8 mouse cellular contexts compared by ENCODE assay signal in genomic region chr11:120579316-120580107, GRCm38 (mm10). TPM values are rescaled to one million over a fixed set of nuclear protein-coding genes. Genes with fewer than 3 reads are reported as not detected.
DNase-seq lines count a peak whose midpoint lies in the region; ATAC-seq and TF ChIP-seq lines count a peak whose summit lies in the region.

No protein-coding gene starts in this region.

- peaks cover 7% of the 10 kb centered on the region for H3K4me1 ChIP-seq in heart, adult 2 months (ENCODE audit: control insufficient read depth, insufficient read depth, low read length)
- peaks cover 38% of the 10 kb centered on the region for H3K4me1 ChIP-seq in kidney, adult 2 months (ENCODE audit: control insufficient read depth, insufficient read depth, low read length)
- peaks cover 72% of the 10 kb centered on the region for H3K4me1 ChIP-seq in liver, embryonic 13.5 days (replicated peaks)
- H3K4me1 ChIP-seq in testis, adult 2 months (ENCODE audit: control insufficient read depth, insufficient read depth, low read length), result peaks cover 18% of the 10 kb centered on the region

- intact Hi-C loops in heart, adult 2 months (cut with DNase I), result loop anchor here (2.0 to 5.0 kb wide), 3 partner anchors 32 to 133 kb away; partner anchors contain the start of genes Cenpx, Lrrc45 and Mcrip1

- 49% methylated on average over 15 of the region's 15 CpGs for WGBS in heart, adult 2 months
- 39% methylated on average over 15 of the region's 15 CpGs for WGBS in kidney, adult 2 months
- 56% methylated on average over 15 of the region's 15 CpGs for WGBS in liver, embryonic 13.5 days (ENCODE audit: insufficient replicate concordance)

- no peaks in the 10 kb centered on the region for H3K9me3 ChIP-seq in liver, embryonic 13.5 days (replicated peaks)

- TF ChIP-seq CTCF in heart, adult 2 months (IDR thresholded peaks at IDR 0.05), result no peak; the same call in 1 of the 2 replicates
- peak; percentile 72 for TF ChIP-seq CTCF in kidney, adult 2 months (conservative IDR thresholded peaks at IDR 0.05; ENCODE audit: insufficient read depth, insufficient read length, low read depth, low read length)
- TF ChIP-seq CTCF in testis, adult 2 months (IDR thresholded peaks at IDR 0.05; ENCODE audit: control insufficient read depth, insufficient read depth, insufficient replicate concordance, low read depth, low read length), result peak; percentile 72

- 0 out of 2 replicates have a peak, but pooled peaks have one; percentile 32 for TF ChIP-seq EP300 in heart, adult 2 months (IDR thresholded peaks at IDR 0.05; ENCODE audit: insufficient read depth, low read depth, low read length)

- H3K27ac ChIP-seq in heart, adult 2 months, result peak overlapping the region; percentile 94
- H3K27ac ChIP-seq in kidney, adult 2 months (ENCODE audit: insufficient read depth, low read depth, low read length), result peak overlapping the region; percentile 98
- peak overlapping the region; percentile 83 for H3K27ac ChIP-seq in liver, embryonic 13.5 days
- no peak overlapping the region for H3K27ac ChIP-seq in testis, adult 2 months (ENCODE audit: control insufficient read depth, insufficient read depth, low read depth, low read length)

- no peak overlapping the region for H3K9ac ChIP-seq in heart, adult 2 months (ENCODE audit: low read depth, low read length)
- peak overlapping the region; percentile 91 for H3K9ac ChIP-seq in liver, embryonic 13.5 days

- no peak for TF ChIP-seq POLR2A in heart, adult 2 months (IDR thresholded peaks at IDR 0.05; ENCODE audit: insufficient read depth, low read depth, low read length)
- TF ChIP-seq POLR2A in kidney, adult 2 months (IDR thresholded peaks at IDR 0.05; ENCODE audit: low read depth, low read length), result no peak
- TF ChIP-seq POLR2A in testis, adult 2 months (IDR thresholded peaks at IDR 0.05; ENCODE audit: control insufficient read depth, low read depth, low read length), result no peak

- H3K4me2 ChIP-seq in liver, embryonic 13.5 days, result peak overlapping the region; percentile 90

- ATAC-seq in liver, embryonic 13.5 days (ENCODE audit: low read depth), result no peak

- peak; percentile 68 for DNase-seq in 416B (ENCODE audit: low read depth)
- peak; percentile 74 to 76 for DNase-seq in adrenal gland, adult 18-20 months (ENCODE audit: low spot score in 2 of 2)
- DNase-seq in embryo, embryonic 9.5 days (ENCODE audit: extremely low spot score), result peak; percentile 87
- DNase-seq in heart, adult 2 months, result peak; percentile 65 to 84
- DNase-seq in kidney, adult 2 months, result peak; percentile 75
- DNase-seq in liver, embryonic 13.5 days, result peak; percentile 63
- peak; percentile 77 to 85 for DNase-seq in natural killer cell, adult 2 months (ENCODE audit: low spot score in 2 of 2)

- peaks cover 6% of the 10 kb centered on the region for H3K36me3 ChIP-seq in heart, adult 2 months (ENCODE audit: control insufficient read depth, insufficient read depth, low read length)
- H3K36me3 ChIP-seq in kidney, adult 2 months (ENCODE audit: control insufficient read depth, insufficient read depth, low read length), result peaks cover 3% of the 10 kb centered on the region
- H3K36me3 ChIP-seq in liver, embryonic 13.5 days, result peaks cover 44% of the 10 kb centered on the region
- peaks cover 3% of the 10 kb centered on the region; the same call in 1 of the 2 replicates for H3K36me3 ChIP-seq in testis, adult 2 months (ENCODE audit: control insufficient read depth, insufficient read depth, low read length)

- no peaks in the 10 kb centered on the region for H3K27me3 ChIP-seq in heart, adult 2 months (ENCODE audit: control insufficient read depth, insufficient read depth, low read length)
- H3K27me3 ChIP-seq in kidney, adult 2 months (replicated peaks; ENCODE audit: control insufficient read depth, insufficient read depth, low read length), result no peaks in the 10 kb centered on the region
- H3K27me3 ChIP-seq in liver, embryonic 13.5 days, result no peaks in the 10 kb centered on the region
- no peaks in the 10 kb centered on the region for H3K27me3 ChIP-seq in testis, adult 2 months (ENCODE audit: control insufficient read depth, insufficient read depth, low read length)

- peak overlapping the region; percentile 72 for H3K4me3 ChIP-seq in heart, adult 2 months
- peak overlapping the region; percentile 95 for H3K4me3 ChIP-seq in kidney, adult 2 months (ENCODE audit: insufficient read depth, low read depth, low read length)
- peak overlapping the region; percentile 87 for H3K4me3 ChIP-seq in liver, embryonic 13.5 days (replicated peaks)
- H3K4me3 ChIP-seq in testis, adult 2 months (ENCODE audit: control insufficient read depth, low read depth, low read length), result no peak overlapping the region

- peaks cover 5% of the 10 kb centered on the region for H3K79me2 ChIP-seq in heart, adult 2 months (replicated peaks; ENCODE audit: control insufficient read depth, insufficient read depth, low read length)

RNA-seq across cellular contexts. Expression of gene Arhgdia, which starts 1.9 kb away (rescaled TPM):
- total RNA-seq in adrenal gland, adult 18-20 months (2021), result 100 to 1,000 TPM; 326 to 340 TPM
- 100 to 1,000 TPM; 139 to 144 TPM for total RNA-seq in heart, adult 2 months (2021)
- polyA plus RNA-seq in heart, adult 2 months (2012; rRNA removed), result 245 and 257 TPM in 2 replicates
- polyA plus RNA-seq in kidney, adult 2 months (2012; rRNA removed), result 543 and 613 TPM in 2 replicates
- polyA plus RNA-seq in liver, embryonic 13.5 days (2015; fragmentation: Nextera tagmentation; extraction: Ambion mirVana), result 258 and 276 TPM in 2 replicates
- 94.7 and 101 TPM in 2 replicates for polyA plus RNA-seq in testis, adult 2 months (2012; rRNA removed)

RNA-seq across cellular contexts. Expression of gene P4hb, which starts 6.5 kb away (rescaled TPM):
- 100 to 1,000 TPM; 440 to 468 TPM for total RNA-seq in adrenal gland, adult 18-20 months (2021)
- 100 to 1,000 TPM; 221 to 246 TPM for total RNA-seq in heart, adult 2 months (2021)
- 115 and 174 TPM in 2 replicates for polyA plus RNA-seq in heart, adult 2 months (2012; rRNA removed)
- 323 and 342 TPM in 2 replicates for polyA plus RNA-seq in kidney, adult 2 months (2012; rRNA removed)
- 403 and 453 TPM in 2 replicates for polyA plus RNA-seq in liver, embryonic 13.5 days (2015; fragmentation: Nextera tagmentation; extraction: Ambion mirVana)
- 46.7 and 55.1 TPM in 2 replicates for polyA plus RNA-seq in testis, adult 2 months (2012; rRNA removed)

RNA-seq across cellular contexts. Expression of gene Alyref, which starts 18.7 kb away (rescaled TPM):
- total RNA-seq in adrenal gland, adult 18-20 months (2021), result 10 to 100 TPM; 80.7 to 92.4 TPM
- total RNA-seq in heart, adult 2 months (2021), result 10 to 100 TPM; 48.7 to 52.0 TPM
- 13.6 and 15.6 TPM in 2 replicates for polyA plus RNA-seq in heart, adult 2 months (2012; rRNA removed)
- 18.8 and 29.0 TPM in 2 replicates for polyA plus RNA-seq in kidney, adult 2 months (2012; rRNA removed)
- polyA plus RNA-seq in liver, embryonic 13.5 days (2015; fragmentation: Nextera tagmentation; extraction: Ambion mirVana), result 379 and 416 TPM in 2 replicates
- 22.8 and 23.6 TPM in 2 replicates for polyA plus RNA-seq in testis, adult 2 months (2012; rRNA removed)

RNA-seq across cellular contexts. Expression of gene Anapc11, which starts 18.7 kb away (rescaled TPM):
- 10 to 100 TPM; 75.5 to 95.4 TPM for total RNA-seq in adrenal gland, adult 18-20 months (2021)
- total RNA-seq in heart, adult 2 months (2021), result 10 to 100 TPM; 79.9 to 89.0 TPM
- 87.8 and 105 TPM in 2 replicates for polyA plus RNA-seq in heart, adult 2 months (2012; rRNA removed)
- 137 and 143 TPM in 2 replicates for polyA plus RNA-seq in kidney, adult 2 months (2012; rRNA removed)
- 99.1 and 102 TPM in 2 replicates for polyA plus RNA-seq in liver, embryonic 13.5 days (2015; fragmentation: Nextera tagmentation; extraction: Ambion mirVana)
- polyA plus RNA-seq in testis, adult 2 months (2012; rRNA removed), result 178 and 209 TPM in 2 replicates

RNA-seq across cellular contexts. Expression of gene Ppp1r27, which starts 28.6 kb away (rescaled TPM):
- 1 to 10 TPM in 1 of 2 experiments, under 1 TPM in 1; 0.42 to 1.1 TPM for total RNA-seq in adrenal gland, adult 18-20 months (2021)
- under 1 TPM in 1 of 2 experiments, not detected in 1; 0.34 TPM for total RNA-seq in heart, adult 2 months (2021)
- 0.64 and 0.96 TPM in 2 replicates for polyA plus RNA-seq in heart, adult 2 months (2012; rRNA removed)
- 9.5 TPM in 1 of 2 replicates, not detected in the other for polyA plus RNA-seq in kidney, adult 2 months (2012; rRNA removed)
- polyA plus RNA-seq in liver, embryonic 13.5 days (2015; fragmentation: Nextera tagmentation; extraction: Ambion mirVana), result 0.22 TPM in 1 of 2 replicates, not detected in the other
- polyA plus RNA-seq in testis, adult 2 months (2012; rRNA removed), result 31.2 and 31.6 TPM in 2 replicates

Comparison
In these comparisons a context has a peak if more than half of its experiments do, and no peak if none do; other contexts are left out.
1. RNA of gene Alyref, which starts 18.7 kb away (polyA plus RNA-seq): 379 to 416 TPM in liver, embryonic 13.5 days; 18.8 to 29.0 TPM in kidney, adult 2 months, 22.8 to 23.6 TPM in testis, adult 2 months and 13.6 to 15.6 TPM in heart, adult 2 months; every median in the first group is over 10 times any median in the second.
2. Peak in every context shown above with its lines, with median percentiles within 50 percentile points of each other: DNase-seq.